Mouse (Mus musculus) natural killer cell, adult 2 months (primary cell): ENCODE measurements at regions not wholly inside any gene's neighbourhood (a gene's known extent, or its start where the extent isn't known, plus 50 kb on each side); places are given as distances from the start of the nearest gene placed in this dataset.

Source experiments
- DNase-seq, 2 experiments: peaks; one replicate each; pipeline ENCODE4 v3.0.0; 2022; ENCODE audit warnings: low spot score in 2 of 2

GRCm38 (mm10) chr6:134320379-134320932 is 75.7 kb upstream of the Bcl2l14 start:
- no peak for DNase-seq

- no peak for DNase-seq
Observed at GRCm38 (mm10) chr6:134324001-134324400, 72.1 kb upstream of the Bcl2l14 start.

GRCm38 (mm10) chr6:134325564-134325963 is 70.6 kb upstream of the Bcl2l14 start:
- DNase-seq = no peak

GRCm38 (mm10) chr6:134329550-134330299 is 66.4 kb upstream of the Bcl2l14 start:
- no peak for DNase-seq

GRCm38 (mm10) chr6:134330300-134330640 is 65.8 kb upstream of the Bcl2l14 start:
- no peak for DNase-seq

- peak in 1 of 2 experiments; percentile 16 for DNase-seq
Observed at GRCm38 (mm10) chr6:134332718-134333432, 63.2 kb upstream of the Bcl2l14 start.

- DNase-seq = no peak
Observed at GRCm38 (mm10) chr6:134335711-134336110, 60.4 kb upstream of the Bcl2l14 start.

GRCm38 (mm10) chr6:134342796-134343605 is 53.1 kb upstream of the Bcl2l14 start:
- DNase-seq = no peak

- no peak for DNase-seq
Observed at GRCm38 (mm10) chr6:134343606-134343901, 52.6 kb upstream of the Bcl2l14 start.
